Mouse (Mus musculus) monocyte, adult 5-6 weeks (primary cell): Measurements from ENCODE around the gene Golgb1. TPM values are rescaled to one million over a fixed set of nuclear protein-coding genes. Genes with fewer than 3 reads are reported as not detected.
"Not testable (repeated sequence)": the region's sequence is repeated elsewhere in the genome, so short reads cannot be mapped to it uniquely, and the experiment has no call there.

Source experiments
- ATAC-seq: fragments of 153-309, 156-312 bp; replicated peaks from 2 replicates; pipeline ENCODE4 v1.8.0; 2017; ENCODE audit warnings: mild to moderate bottlenecking; ENCODE audit not compliant: low TSS enrichment, insufficient number of reproducible peaks, severe bottlenecking, poor library complexity, low FRiP score
- total RNA-seq: library from RNA; stranded (forward); fragments of 200-1000, 200-491, 200-594 nt; gene quantifications from 3 replicates; pipeline ENCODE4 v1.2.3, GENCODE M21; 2017

The Golgb1 gene
- 24.1 to 52.5 TPM (median 27.2 TPM) in 3 replicates for total RNA-seq

DNA sequence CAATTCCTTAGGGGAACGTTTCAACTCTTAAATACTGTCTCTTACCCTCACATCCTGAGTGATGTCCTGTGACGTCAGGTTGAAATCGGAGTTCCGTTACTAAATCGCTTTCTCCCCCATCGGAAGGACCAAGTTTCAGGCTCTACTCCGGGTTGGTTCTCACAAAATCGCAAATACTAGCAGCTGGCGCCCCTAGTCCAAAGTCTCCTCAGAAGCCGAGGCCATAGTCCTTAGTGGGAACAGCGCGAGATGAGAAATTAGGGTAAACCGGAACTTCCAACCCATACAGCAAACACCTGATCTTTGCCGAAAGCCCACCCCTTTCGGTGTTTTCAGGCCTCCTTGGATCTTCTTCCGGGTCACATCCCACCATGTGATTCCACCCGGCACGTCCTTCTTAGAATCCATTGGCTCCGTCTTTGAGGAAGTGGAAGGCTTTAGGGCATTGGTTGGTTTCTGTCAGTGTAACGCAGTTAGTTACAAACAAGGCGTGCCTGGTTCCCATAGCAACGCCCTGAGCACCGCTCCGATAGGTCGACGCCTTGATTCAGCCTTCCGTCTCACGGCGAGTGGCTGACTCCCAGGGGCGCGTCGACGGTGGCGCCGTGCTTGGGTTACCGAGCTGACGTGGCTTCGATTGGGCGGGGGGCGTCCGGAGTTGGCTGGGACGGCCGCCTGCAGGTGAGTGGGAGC, at the start of gene Golgb1, which contains the start of gene Eaf2:
TSS of gene Golgb1 (plus strand) at position 558 of the 693 bp plus-strand sequence.
TSS of gene Eaf2 (minus strand) at position 421 of the 693 bp plus-strand sequence.
- peak; percentile 99 for ATAC-seq

DNA sequence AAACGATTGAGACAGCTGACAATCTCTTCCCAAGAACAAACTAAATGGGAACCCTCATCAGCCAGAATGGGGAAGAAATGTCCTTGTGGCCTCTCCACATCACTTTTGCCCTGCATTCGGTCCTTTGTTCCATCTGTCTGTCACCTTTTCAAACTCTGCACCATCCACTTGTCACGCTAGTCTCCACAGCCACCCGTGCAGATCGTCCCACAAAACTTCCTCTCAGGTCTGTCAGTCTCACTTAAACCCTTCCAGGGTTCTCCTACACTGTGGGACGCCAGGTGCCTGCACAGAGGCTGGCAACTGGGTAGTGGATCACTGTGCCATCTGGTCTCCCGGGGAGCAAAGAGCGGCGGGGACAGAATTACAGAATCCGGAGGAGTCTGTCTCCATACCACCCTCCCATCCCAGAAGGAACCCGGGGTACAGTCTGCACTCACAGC, 47.3 kb upstream of the Golgb1 start:
- peak; percentile 4; the same call in 1 of the 2 replicates for ATAC-seq

DNA sequence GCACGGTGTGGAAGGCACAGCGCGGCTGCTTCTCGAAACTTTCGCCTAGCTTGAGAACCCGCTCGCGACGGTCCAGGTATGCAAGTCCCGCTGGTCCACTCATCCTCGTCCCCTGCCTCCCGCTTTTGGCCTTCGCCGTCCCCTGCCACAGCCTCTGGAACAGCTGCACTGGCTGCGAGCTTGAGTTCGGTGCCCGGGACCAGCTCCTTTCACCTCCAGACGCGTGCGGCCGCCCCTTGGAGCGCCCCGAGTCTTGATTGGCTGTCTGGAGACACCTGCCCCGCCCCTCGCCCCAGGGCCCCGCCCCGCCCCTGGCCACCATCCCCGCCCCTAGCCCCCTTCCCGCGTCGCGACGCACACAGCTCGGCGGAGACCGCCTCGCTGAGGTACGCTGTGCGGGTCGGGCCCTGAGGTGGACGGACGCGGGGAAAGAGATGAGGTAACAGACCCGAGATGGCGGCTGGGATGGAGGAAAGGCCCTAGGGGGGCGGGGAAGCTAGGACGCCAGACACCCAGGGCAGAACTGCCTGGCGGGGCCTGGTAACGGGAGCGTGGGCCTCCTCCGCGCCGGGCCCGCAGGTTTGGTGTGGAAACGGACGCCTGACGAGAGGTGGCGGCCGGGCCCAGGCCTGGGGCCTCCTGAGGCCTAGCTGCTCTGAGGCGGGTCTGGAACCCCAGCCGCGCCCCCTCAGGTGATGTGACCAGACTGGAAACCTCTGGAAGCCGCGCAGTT, 46.7 kb upstream of the Golgb1 start, which contains the start of gene Iqcb1:
TSS of gene Iqcb1 (plus strand) at position 332 of the 733 bp plus-strand sequence.
- peak; percentile 96 for ATAC-seq

DNA sequence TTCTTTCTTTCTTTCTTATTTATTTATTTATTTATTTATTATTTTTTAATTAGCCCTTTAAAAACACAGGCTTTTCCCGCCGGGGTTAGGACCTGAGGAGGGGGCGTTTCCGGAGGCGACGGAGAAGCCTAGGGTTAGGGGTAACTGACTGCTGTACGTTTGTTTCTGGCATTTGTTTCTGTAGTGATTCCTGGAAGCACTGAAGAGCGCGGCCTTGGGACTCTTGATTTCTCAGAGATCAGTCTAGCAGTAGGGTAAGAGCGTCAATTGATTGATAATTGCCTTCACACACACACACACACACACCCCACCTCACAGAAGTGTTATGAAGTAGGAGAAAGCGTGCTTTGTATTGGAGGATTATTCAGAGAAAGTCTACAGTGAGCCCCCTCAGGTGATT, 46.1 kb upstream of the Golgb1 start:
- ATAC-seq: no peak

DNA sequence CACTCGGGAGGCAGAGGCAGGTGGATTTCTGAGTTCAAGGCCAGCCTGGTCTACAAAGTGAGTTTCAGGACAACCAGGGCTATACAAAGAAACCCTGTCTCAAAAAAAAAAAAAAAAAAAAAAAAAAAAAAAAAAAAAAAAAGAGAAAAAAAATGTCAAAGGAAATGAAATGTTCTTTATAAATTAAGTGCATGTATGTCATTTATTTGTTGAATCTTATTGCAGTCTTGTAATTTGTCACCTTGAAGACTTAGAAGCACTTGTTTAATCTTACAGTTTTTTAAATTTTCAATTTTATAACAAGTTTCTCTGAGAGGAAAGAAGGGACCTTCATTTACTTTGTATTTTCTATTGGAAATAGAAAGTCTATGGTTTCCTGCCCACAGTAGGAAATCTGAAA, 28.0 kb upstream of the Golgb1 start:
- ATAC-seq: not testable (repeated sequence)

DNA sequence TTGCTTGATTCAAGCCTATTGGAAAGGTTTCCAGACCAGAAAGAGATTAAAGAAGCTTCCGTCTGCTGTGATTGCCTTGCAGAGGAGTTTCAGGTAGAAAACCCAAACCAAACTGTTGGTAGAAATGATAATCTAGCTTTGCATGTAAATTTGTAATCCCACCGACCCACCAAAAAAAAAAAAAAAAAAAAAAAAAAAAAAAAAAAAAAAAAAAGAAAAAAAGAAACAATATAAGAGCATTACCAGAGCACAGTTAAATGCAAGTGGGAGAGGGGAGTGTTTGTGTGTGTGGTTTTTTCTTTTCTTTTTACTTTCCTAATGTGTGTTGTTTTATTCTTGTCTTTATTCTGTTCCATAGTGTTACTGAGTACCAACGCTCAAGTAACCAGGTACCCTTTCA, 23.7 kb upstream of the Golgb1 start:
- no peak for ATAC-seq

DNA sequence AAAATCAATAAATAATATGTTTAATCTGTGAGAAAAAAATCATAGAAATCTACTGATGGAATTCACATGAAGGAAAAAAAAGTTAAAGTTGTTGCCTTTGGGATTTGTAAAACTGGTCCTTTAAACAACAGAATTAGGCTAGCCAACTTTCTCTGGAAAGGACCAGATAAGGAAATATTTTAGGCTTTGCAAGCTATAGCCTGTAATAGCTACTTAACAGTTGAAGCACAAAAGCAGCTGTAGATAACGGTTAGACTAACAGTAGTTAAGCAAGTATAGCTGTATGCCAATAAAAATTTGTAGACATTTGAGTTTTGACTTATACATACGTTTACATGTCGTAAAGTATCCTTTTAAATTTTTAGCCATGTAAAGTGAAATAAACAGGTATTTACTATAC, 11.4 kb upstream of the Golgb1 start:
- ATAC-seq: no peak

DNA sequence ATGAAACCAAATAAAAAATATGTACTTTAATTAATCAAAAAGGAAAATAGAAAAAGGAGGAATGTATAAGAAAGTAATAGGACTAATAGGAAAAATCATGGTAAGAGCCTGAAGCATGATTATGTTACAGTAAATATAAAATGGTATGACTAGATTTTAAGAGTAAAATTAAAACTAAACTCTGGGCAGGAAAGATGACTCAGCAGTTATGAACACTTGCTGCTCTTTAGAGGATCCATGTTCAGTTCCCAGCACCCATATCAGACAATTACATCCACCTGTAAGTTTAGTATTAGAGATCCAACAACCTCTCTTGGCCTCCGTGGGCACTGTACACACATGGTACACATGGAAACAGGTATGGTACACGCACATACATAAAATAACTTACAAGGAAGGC, 5.5 kb upstream of the Golgb1 start:
- ATAC-seq: no peak

DNA sequence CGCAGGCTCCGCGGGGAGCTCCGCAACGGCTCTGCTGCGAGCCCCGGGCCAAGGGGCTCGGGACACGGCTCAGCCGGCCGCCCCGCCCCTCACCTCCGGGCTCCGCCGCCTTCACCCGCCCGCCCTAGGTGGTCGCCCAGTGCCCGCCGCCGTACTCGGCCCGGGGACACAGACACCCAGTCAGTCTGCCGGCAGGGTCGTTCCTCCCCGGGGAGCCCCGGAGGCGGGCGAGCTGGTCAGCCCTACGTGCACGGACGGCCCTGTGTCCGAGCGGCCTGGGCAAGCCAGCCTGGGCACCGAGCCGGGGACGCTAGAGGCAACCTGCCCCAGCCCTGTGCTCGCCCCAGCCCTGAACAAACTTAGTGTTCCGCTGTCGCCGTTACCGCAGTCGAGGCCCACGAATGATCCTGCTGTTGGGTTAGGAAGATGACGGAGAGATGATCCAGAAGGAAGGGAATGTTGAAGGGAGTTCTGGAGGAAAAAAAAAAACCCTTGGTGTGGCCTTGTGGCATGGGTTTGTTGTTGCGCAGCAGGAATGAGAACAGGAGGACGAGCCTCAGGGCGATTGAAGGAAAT, 424 bp downstream of the Golgb1 start:
- no peak for ATAC-seq

DNA sequence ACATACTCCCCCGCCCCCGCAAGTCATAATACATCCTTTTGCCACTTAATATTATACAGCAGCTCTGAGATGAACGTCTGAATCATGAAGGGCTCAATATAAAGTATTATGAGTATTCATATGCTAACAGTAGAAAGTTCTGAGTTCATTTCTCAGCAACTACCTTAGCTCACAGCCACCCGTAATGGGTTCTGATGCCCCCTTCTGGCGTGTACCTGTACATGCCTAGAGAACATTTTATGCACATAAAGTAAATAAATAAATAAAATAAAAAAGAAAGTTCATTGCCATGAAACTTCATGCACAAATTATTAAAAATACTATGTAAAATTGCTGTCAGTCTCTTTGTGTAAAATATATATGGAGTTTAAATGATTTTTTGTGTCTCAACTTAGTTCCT, 2.4 kb downstream of the Golgb1 start:
- no peak for ATAC-seq

DNA sequence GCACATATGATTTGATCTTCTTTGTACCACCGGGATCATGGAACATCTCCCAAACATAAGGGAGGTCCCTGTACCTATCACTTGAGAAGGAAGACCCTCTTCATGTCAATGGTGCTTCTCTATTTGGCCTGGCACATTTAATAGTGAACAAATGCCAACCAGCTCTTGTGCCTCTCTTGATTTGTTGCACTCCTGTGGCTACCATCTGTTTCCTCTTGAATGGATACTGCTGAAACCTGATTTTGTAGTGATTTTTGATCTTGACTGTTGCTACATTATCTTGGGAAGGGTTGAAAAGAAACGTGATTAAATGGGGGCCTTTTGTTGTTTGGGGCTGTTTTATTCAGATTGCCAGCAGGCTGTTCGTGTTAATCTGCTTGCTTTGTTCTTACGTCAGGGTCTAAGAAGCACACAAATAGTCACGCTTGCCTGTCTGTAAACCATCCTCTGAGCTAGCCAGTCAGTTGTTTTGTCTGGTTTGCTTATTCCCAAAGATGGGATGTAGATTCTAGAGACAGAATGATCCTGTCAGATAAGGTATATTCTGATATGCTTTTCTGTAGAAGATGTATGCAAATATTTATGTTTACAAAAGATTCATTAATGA, 7.9 kb downstream of the Golgb1 start:
- ATAC-seq: no peak

DNA sequence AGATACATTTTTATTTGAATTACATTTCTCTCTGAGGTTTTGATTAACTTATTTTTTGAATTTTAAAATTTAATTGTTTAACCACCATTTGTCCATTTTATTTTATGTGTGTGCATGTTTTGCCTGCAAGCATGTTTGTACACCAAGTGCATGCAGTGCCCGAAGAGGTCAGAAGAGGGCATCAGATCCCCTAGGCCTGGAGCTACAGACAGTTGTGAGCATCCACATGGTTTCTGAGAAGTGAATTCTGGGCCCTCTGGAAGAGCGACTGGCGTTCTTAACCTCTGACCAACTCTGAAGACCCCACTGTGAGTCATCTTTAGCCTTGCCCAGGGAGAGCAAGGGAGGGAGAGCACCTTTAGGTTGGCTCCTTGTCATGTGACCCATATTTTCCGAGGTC, 9.9 kb downstream of the Golgb1 start:
- no peak for ATAC-seq

DNA sequence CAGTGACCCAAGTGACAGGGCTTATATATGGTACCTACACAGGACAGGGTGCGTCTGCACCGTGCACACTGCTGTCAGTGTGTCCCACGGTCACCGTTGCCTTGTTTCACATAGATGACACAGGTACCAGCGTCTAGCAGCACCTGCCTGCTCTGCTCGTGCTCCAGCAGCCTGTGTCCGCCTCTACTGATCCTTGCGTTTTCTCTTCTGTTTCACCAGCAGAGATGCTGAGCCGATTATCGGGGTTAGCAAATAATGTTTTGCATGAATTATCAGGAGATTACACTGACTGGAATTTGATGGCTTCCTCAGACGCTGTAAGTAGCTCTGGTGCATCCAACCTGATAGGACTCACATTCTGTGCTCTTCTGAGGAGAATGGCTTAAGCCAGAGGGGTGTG, 11.0 kb downstream of the Golgb1 start:
- ATAC-seq: no peak

DNA sequence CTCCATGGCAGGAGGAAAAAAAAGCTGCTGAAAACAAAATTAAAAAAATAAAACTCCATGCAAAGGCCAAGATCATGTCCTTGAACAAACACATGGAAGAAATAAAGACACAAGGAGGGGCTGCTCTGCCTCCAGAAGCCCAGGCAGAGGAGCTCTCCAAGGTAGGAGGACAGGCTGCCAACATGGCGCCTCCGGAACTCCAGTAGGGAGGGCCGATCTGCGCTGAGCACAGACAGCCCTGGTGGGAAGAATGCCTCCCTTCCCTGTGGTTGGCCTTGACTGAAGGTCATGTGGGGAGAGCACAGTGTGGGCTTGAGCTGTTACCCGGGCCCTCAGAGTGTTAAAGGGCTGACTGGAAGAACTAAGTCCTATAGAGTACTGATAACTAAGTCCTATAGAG, 12.6 kb downstream of the Golgb1 start:
- ATAC-seq: no peak

DNA sequence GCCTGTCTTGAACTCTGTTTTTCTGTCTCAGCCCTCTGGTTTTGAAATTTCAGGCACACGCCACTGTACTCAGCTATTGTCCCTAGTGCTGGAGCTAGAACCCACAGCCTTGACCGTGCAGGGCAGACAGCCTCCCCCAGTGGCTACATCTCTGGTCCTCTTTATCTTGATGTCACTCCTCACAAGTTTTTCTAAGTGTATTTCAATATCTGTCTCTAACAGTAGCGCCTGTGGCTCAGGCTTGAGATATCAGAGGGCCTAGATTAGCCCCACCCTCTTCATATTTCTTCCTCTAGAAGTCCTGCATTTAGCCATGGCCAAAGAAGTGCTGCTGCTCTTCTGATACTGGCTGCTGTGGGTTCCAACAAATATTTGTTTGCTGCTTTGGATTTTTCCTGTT, 15.6 kb downstream of the Golgb1 start:
- ATAC-seq: no peak

DNA sequence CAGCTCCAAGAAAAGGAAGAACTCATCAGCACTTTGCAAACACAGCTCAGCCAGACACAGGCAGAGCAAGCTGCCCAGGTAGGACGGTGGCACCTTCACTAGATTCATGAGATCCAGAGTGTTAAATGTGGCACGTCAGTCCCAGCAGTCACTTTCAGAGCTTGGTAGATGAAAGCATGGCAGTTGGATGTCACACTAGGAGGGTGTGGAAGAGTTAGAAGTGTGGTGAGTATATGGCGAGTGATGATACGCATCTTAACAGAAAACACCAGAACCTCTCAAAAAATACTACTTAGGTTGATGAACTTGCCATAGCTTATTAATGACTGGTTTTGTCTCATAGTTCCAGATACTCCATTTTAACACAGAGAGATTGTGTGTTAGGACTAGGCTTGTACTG, 16.5 kb downstream of the Golgb1 start:
- ATAC-seq: no peak

DNA sequence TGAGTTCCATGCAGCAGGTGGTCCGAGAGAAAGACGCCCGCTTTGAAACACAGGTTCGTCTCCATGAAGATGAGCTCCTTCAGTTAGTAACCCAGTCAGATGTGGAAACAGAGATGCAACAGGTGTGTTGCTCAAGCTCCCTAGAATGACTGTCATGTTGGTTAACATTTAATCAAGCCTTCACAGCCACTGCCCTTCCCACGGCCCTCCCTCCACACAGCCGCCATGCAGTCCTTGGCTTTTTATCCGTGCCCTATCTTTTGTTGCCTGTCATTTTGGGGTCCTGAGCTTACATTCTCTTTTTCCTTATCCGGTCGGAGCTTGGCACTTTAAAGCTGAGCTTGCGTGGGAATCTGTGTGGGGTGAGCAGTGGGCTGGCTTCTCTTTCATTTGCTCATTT, 18.4 kb downstream of the Golgb1 start:
- ATAC-seq: no peak

DNA sequence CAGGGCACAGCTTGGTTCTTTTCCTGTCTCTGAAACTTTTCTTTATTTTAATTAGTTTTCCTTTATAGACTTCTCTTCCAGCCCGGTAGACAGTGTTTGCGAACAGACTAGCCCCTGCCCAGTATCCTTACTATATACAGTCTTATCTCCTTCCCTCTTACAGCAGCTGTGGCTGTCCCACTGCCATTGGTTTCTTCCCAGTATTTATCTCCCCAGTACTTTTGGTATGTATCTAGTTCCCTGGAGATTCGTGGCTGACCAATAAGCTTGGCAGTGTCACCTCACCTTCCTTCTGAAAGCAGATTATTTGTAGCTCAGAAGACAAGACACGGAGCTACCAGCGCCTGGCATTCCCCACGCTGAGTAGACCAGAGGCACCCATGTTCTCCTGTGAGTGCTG, 21.8 kb downstream of the Golgb1 start:
- no peak for ATAC-seq

DNA sequence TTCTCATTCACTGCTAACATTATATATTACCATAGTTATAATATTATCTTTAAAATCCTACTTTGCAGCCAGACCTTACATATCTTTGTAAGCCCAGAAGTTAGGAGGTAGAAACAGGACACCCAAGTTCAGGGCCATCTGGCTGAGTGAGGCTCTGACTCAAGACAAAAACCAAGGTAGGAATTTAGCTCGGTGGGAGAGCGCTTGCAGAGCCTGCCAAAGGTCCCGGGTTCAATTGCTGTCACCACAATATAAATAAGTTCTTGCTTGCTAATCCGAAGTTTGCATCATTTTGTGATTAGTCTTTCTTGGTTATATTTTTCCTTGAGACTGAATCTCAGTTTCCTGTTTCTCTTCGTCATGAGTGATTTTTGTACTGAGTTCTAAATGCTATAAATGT, 28.2 kb downstream of the Golgb1 start:
- no peak for ATAC-seq
